Mouse (Mus musculus): ENCODE data around the gene Cavin1.
A peak's percentile ranks its signal among the peaks of the same experiment; 100 is the strongest.

The Cavin1 gene

GRCm38 (mm10) chr11:100981236-100981635 is 10.5 kb upstream of the Cavin1 start:
- DNase-seq (ENCODE audit: low read depth, low spot score): no peak

GRCm38 (mm10) chr11:100980438-100980837 is 9.8 kb upstream of the Cavin1 start:
- DNase-seq (ENCODE audit: low read depth, low spot score): no peak

- DNase-seq (ENCODE audit: low read depth, low spot score): no peak
These were observed 9.2 kb upstream of the Cavin1 start for GRCm38 (mm10) chr11:100979887-100980286.

GRCm38 (mm10) chr11:100975241-100975640 is 4.6 kb upstream of the Cavin1 start:
- no peak for DNase-seq (ENCODE audit: low read depth, low spot score)

- DNase-seq (ENCODE audit: low read depth, low spot score): no peak
These were observed 3.8 kb upstream of the Cavin1 start for GRCm38 (mm10) chr11:100974381-100974970.

- DNase-seq (ENCODE audit: low read depth, low spot score): no peak
These were observed 2.6 kb upstream of the Cavin1 start for GRCm38 (mm10) chr11:100973245-100973644.

- DNase-seq (ENCODE audit: low read depth, low spot score): no peak
These were observed 768 bp upstream of the Cavin1 start for GRCm38 (mm10) chr11:100971455-100971854.

GRCm38 (mm10) chr11:100969744-100970556 is 737 bp downstream of the Cavin1 start:
- DNase-seq (ENCODE audit: low read depth, low spot score): peak; percentile 19

- DNase-seq (ENCODE audit: low read depth, low spot score): no peak
These were observed 1.4 kb downstream of the Cavin1 start for GRCm38 (mm10) chr11:100969189-100969743.

GRCm38 (mm10) chr11:100968501-100968900 is 2.2 kb downstream of the Cavin1 start:
- DNase-seq (ENCODE audit: low read depth, low spot score): no peak

GRCm38 (mm10) chr11:100967881-100968420 is 2.7 kb downstream of the Cavin1 start:
- no peak for DNase-seq (ENCODE audit: low read depth, low spot score)

- no peak for DNase-seq (ENCODE audit: low read depth, low spot score)
These were observed 3.3 kb downstream of the Cavin1 start for GRCm38 (mm10) chr11:100967376-100967775.

- no peak for DNase-seq (ENCODE audit: low read depth, low spot score)
These were observed 4.9 kb downstream of the Cavin1 start for GRCm38 (mm10) chr11:100965760-100966159.

- no peak for DNase-seq (ENCODE audit: low read depth, low spot score)
These were observed 5.7 kb downstream of the Cavin1 start for GRCm38 (mm10) chr11:100964901-100965542.

- DNase-seq (ENCODE audit: low read depth, low spot score): no peak
These were observed 6.5 kb downstream of the Cavin1 start for GRCm38 (mm10) chr11:100964180-100964579.

- DNase-seq (ENCODE audit: low read depth, low spot score): no peak
These were observed 7.0 kb downstream of the Cavin1 start for GRCm38 (mm10) chr11:100963647-100964046.

- no peak for DNase-seq (ENCODE audit: low read depth, low spot score)
These were observed 8.2 kb downstream of the Cavin1 start for GRCm38 (mm10) chr11:100962371-100962911.

- no peak for DNase-seq (ENCODE audit: low read depth, low spot score)
These were observed 10.1 kb downstream of the Cavin1 start for GRCm38 (mm10) chr11:100960540-100960939.

GRCm38 (mm10) chr11:100959826-100960225 is 10.9 kb downstream of the Cavin1 start:
- no peak for DNase-seq (ENCODE audit: low read depth, low spot score)

- DNase-seq (ENCODE audit: low read depth, low spot score): peak; percentile 71
These were observed 11.2 kb downstream of the Cavin1 start for GRCm38 (mm10) chr11:100959464-100959810.

GRCm38 (mm10) chr11:100958613-100959463 is 11.8 kb downstream of the Cavin1 start:
- peak; percentile 20 for DNase-seq (ENCODE audit: low read depth, low spot score)

Data from CD4-positive helper T cell, adult 2 months (primary cell).